Mouse (Mus musculus): ENCODE data around the gene Arrdc2.

- TF ChIP-seq CHD2 (IDR thresholded peaks at IDR 0.05; ENCODE audit: low read depth, low read length) (no peak), HCFC1 (IDR thresholded peaks at IDR 0.05; ENCODE audit: borderline replicate concordance, insufficient read depth, low read length) (no peak), ZNF384 (IDR thresholded peaks at IDR 0.05; ENCODE audit: low read depth, low read length) (no peak)
These were observed 51.4 kb downstream of the Arrdc2 start for GRCm38 (mm10) chr8:70787941-70788667.

Measured in ES-E14 (cell line).